ENCODE assay signal across 9 mouse cellular contexts in the genomic region with DNA sequence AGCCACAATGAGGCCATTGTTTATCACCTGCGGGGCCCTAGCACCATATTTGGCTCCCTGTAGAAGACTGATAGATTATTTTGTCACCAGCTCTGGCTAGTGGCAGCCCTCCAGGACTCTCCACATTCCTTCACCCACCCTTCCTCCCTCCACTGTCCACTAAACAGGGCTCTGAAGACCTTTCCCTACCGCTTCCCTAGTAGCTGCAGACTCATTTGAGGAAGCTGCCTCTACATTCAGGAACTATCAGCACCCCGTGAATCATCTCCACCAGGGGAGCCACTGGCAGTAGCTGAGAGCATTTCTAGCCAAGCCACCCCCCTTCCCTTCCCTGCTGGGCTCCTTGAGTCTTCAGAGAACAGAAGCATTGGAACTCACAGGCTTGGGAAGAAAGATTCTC. TPM values are rescaled to one million over a fixed set of nuclear protein-coding genes. Genes with fewer than 3 reads are reported as not detected.
DNase-seq lines count a peak whose midpoint lies in the region; ATAC-seq and TF ChIP-seq lines count a peak whose summit lies in the region.
"Had no signal": no experiment of that assay in that cellular context is flagged by ENCODE, and none has a peak within 500 bp of the region (broad histone marks: within the 10 kb centered on the region; RNA-seq: fewer than 3 reads in every experiment).

No protein-coding gene starts in this region.

- H3K27ac ChIP-seq in liver, adult 2 months (replicated peaks; ENCODE audit: insufficient read depth, low read depth, low read length), result no peak overlapping the region
- no peak overlapping the region for H3K27ac ChIP-seq in liver, embryonic 12.5 days
- H3K27ac ChIP-seq in gastrocnemius, adult 2 months, result peak overlapping the region; percentile 46
- H3K27ac ChIP-seq in midbrain, embryonic 16.5 days (ENCODE audit: low read length), result no peak overlapping the region
- H3K27ac ChIP-seq: limb, embryonic 15.5 days had no signal

- intact Hi-C loops in gastrocnemius, adult 2 months (cut with DNase I), result no loop called here

- no peak overlapping the region for H3K9ac ChIP-seq in liver, adult 2 months (ENCODE audit: low read depth, low read length)
- no peak overlapping the region for H3K9ac ChIP-seq in liver, embryonic 12.5 days
- H3K9ac ChIP-seq in midbrain, embryonic 16.5 days (ENCODE audit: low read depth, low read length), result no peak overlapping the region
- H3K9ac ChIP-seq: limb, embryonic 15.5 days had no signal

- H3K27me3 ChIP-seq in liver, adult 2 months (ENCODE audit: control insufficient read depth, insufficient read depth, low read length), result no peaks in the 10 kb centered on the region
- H3K27me3 ChIP-seq in liver, embryonic 12.5 days (replicated peaks), result no peaks in the 10 kb centered on the region
- H3K27me3 ChIP-seq in midbrain, embryonic 16.5 days (ENCODE audit: control insufficient read depth, insufficient read depth, low read depth, low read length), result no peaks in the 10 kb centered on the region
- H3K27me3 ChIP-seq: limb, embryonic 15.5 days had no signal

- DNase-seq in liver, adult 2 months (ENCODE audit: extremely low read depth, low read depth, low spot score), result no peak
- peak; percentile 67 for DNase-seq in gastrocnemius, adult 2 months
- DNase-seq in heart, postnatal 4 days, result peak; percentile 78
- no peak for DNase-seq in cerebellum, postnatal 4 days (ENCODE audit: low spot score in 2 of 2)
- no peak for DNase-seq in spleen, postnatal 10 days (ENCODE audit: low spot score in 2 of 2)

- TF ChIP-seq POLR2A in liver, adult 2 months (IDR thresholded peaks at IDR 0.05; ENCODE audit: extremely low read depth, insufficient read depth, low read length), result no peak

- H3K4me3 ChIP-seq in liver, adult 2 months (ENCODE audit: insufficient read depth, low read depth, low read length), result no peak overlapping the region
- no peak overlapping the region for H3K4me3 ChIP-seq in liver, embryonic 12.5 days
- no peak overlapping the region for H3K4me3 ChIP-seq in gastrocnemius, adult 2 months
- no peak overlapping the region for H3K4me3 ChIP-seq in midbrain, embryonic 16.5 days (ENCODE audit: low read depth, low read length)
- H3K4me3 ChIP-seq: limb, embryonic 15.5 days had no signal

- peak; percentile 13; the same call in 1 of the 2 replicates for TF ChIP-seq CTCF in liver, adult 2 months (IDR thresholded peaks at IDR 0.05; ENCODE audit: low read depth, low read length)
- TF ChIP-seq CTCF in gastrocnemius, adult 2 months (IDR thresholded peaks at IDR 0.05), result peak; percentile 41

- no peak for ATAC-seq in liver, embryonic 12.5 days
- peak; percentile 70 for ATAC-seq in monocyte, adult 5-6 weeks (replicated peaks; ENCODE audit: insufficient number of reproducible peaks, low FRiP score, low TSS enrichment, poor library complexity, severe bottlenecking)
- no peak for ATAC-seq in midbrain, embryonic 16.5 days

- peaks cover 16% of the 10 kb centered on the region for H3K4me1 ChIP-seq in liver, adult 2 months (ENCODE audit: control insufficient read depth, insufficient read depth, low read length)
- no peaks in the 10 kb centered on the region for H3K4me1 ChIP-seq in liver, embryonic 12.5 days
- H3K4me1 ChIP-seq in midbrain, embryonic 16.5 days (ENCODE audit: control insufficient read depth, insufficient read depth, low read length), result no peaks in the 10 kb centered on the region

- H3K36me3 ChIP-seq in liver, adult 2 months (ENCODE audit: control insufficient read depth, insufficient read depth, low read length), result no peaks in the 10 kb centered on the region
- no peaks in the 10 kb centered on the region for H3K36me3 ChIP-seq in liver, embryonic 12.5 days
- no peaks in the 10 kb centered on the region for H3K36me3 ChIP-seq in midbrain, embryonic 16.5 days (ENCODE audit: control insufficient read depth, insufficient read depth, low read length)
- H3K36me3 ChIP-seq: limb, embryonic 15.5 days had no signal

- no peaks in the 10 kb centered on the region for H3K9me3 ChIP-seq in liver, embryonic 12.5 days (replicated peaks)
- no peaks in the 10 kb centered on the region for H3K9me3 ChIP-seq in midbrain, embryonic 16.5 days (replicated peaks; ENCODE audit: control insufficient read depth, low read length, poor library complexity, severe bottlenecking)
- H3K9me3 ChIP-seq: limb, embryonic 15.5 days had no signal

- WGBS in liver, adult 2 months, result 76% methylated on average over 3 of the region's 3 CpGs
- WGBS in liver, embryonic 12.5 days (ENCODE audit: insufficient replicate concordance), result 40% methylated on average over 3 of the region's 3 CpGs
- 77% methylated on average over 3 of the region's 3 CpGs for whole genome bisulfite sequencing in midbrain, embryonic 16.5 days

- H3K4me2 ChIP-seq in liver, embryonic 12.5 days, result no peak overlapping the region
- no peak overlapping the region for H3K4me2 ChIP-seq in midbrain, embryonic 16.5 days (ENCODE audit: low read length)
- H3K4me2 ChIP-seq: limb, embryonic 15.5 days had no signal

- no peaks in the 10 kb centered on the region for H3K79me2 ChIP-seq in liver, adult 2 months (ENCODE audit: control insufficient read depth, insufficient read depth, low read length)

RNA-seq across cellular contexts. Expression of a gene that starts 45.9 kb away (rescaled TPM):
- total RNA-seq in liver, adult 2 months (2014; rRNA removed), result 26.3 and 39.2 TPM in 2 replicates
- 20.3 and 33.8 TPM in 2 replicates for polyA plus RNA-seq in liver, adult 2 months (2012; rRNA removed)
- 5.5 and 5.6 TPM in 2 replicates for polyA plus RNA-seq in liver, embryonic 12.5 days (2016; fragmentation: Nextera tagmentation; extraction: Ambion mirVana)
- 10 to 100 TPM; 28.6 to 81.6 TPM for total RNA-seq in gastrocnemius, adult 2 months (2021)
- total RNA-seq in heart, postnatal 4 days (2021), result 10 to 100 TPM; 98.2 to 100.0 TPM
- total RNA-seq in monocyte, adult 5-6 weeks (2017), result 41.2 to 53.3 TPM (median 48.5 TPM) in 3 replicates
- polyA plus RNA-seq in midbrain, embryonic 16.5 days (2015; fragmentation: Nextera tagmentation; extraction: Ambion mirVana), result 9.6 and 9.9 TPM in 2 replicates

Comparison
In these comparisons a context has a peak if more than half of its experiments do, and no peak if none do; other contexts are left out.
1. DNase-seq: peak in gastrocnemius, adult 2 months (single experiment) and heart, postnatal 4 days (single experiment); none in liver, adult 2 months (single experiment), cerebellum, postnatal 4 days (0 of 2) and spleen, postnatal 10 days (0 of 2).